9 mouse cellular contexts compared by ENCODE assay signal in genomic region chr17:29259489-29259888, GRCm38 (mm10). TPM values are rescaled to one million over a fixed set of nuclear protein-coding genes. Genes with fewer than 3 reads are reported as not detected.
A peak's percentile ranks its signal among the peaks of the same experiment; 100 is the strongest.
DNase-seq lines count a peak whose midpoint lies in the region; ATAC-seq and TF ChIP-seq lines count a peak whose summit lies in the region.
"Had no signal": no experiment of that assay in that cellular context is flagged by ENCODE, and none has a peak within 500 bp of the region (broad histone marks: within the 10 kb centered on the region; RNA-seq: fewer than 3 reads in every experiment).

No protein-coding gene starts in this region.

- H3K9me3 ChIP-seq in forebrain, postnatal 0 days (ENCODE audit: low read length): no peaks in the 10 kb centered on the region
- H3K9me3 ChIP-seq in hindbrain, embryonic 13.5 days: no peaks in the 10 kb centered on the region
- no peaks in the 10 kb centered on the region for H3K9me3 ChIP-seq in midbrain, embryonic 12.5 days

- DNase-seq in heart, adult 18-20 months: peak; percentile 77 to 82
- DNase-seq in heart, postnatal 25 days (ENCODE audit: low spot score): no peak
- peak; percentile 71 for DNase-seq in cerebellum, adult 11 months
- DNase-seq in forebrain, postnatal 0 days: peak; percentile 86
- peak; percentile 68 to 70 for DNase-seq in left cerebral cortex, postnatal 36 days (ENCODE audit: low spot score in 2 of 2)
- DNase-seq in spleen, postnatal 36 days (ENCODE audit: low spot score in 2 of 2): peak; percentile 72 to 74

- H3K27me3 ChIP-seq in forebrain, postnatal 0 days (ENCODE audit: insufficient read depth, low read length): no peaks in the 10 kb centered on the region
- no peaks in the 10 kb centered on the region for H3K27me3 ChIP-seq in hindbrain, embryonic 13.5 days
- H3K27me3 ChIP-seq in midbrain, embryonic 12.5 days: no peaks in the 10 kb centered on the region
- H3K27me3 ChIP-seq: Patski had no signal

- H3K4me2 ChIP-seq in forebrain, postnatal 0 days (ENCODE audit: low read depth): no peak overlapping the region
- no peak overlapping the region for H3K4me2 ChIP-seq in hindbrain, embryonic 13.5 days
- H3K4me2 ChIP-seq in midbrain, embryonic 12.5 days (replicated peaks): no peak overlapping the region

- WGBS in forebrain, postnatal 0 days: 2% methylated on average over 3 of the region's 3 CpGs
- whole genome bisulfite sequencing in hindbrain, embryonic 13.5 days: 4% methylated on average over 3 of the region's 3 CpGs
- WGBS in midbrain, embryonic 12.5 days: 1% methylated on average over 3 of the region's 3 CpGs

- peak; percentile 65 for ATAC-seq in forebrain, postnatal 0 days
- no peak; the same call in 1 of the 2 replicates for ATAC-seq in hindbrain, embryonic 13.5 days (ENCODE audit: low FRiP score)
- ATAC-seq in midbrain, embryonic 12.5 days (ENCODE audit: low FRiP score, low read depth): 0 out of 2 replicates have a peak, but pooled peaks have one; percentile 44
- ATAC-seq: Patski had no signal

- no peak overlapping the region for H3K4me3 ChIP-seq in forebrain, postnatal 0 days (ENCODE audit: low read depth, low read length)
- no peak overlapping the region for H3K4me3 ChIP-seq in hindbrain, embryonic 13.5 days
- H3K4me3 ChIP-seq in midbrain, embryonic 12.5 days: no peak overlapping the region

- peak; percentile 95 for TF ChIP-seq CTCF in forebrain, postnatal 0 days (IDR thresholded peaks at IDR 0.05; ENCODE audit: low read depth)

- intact Hi-C loops in heart, postnatal 25 days (cut with DNase I): loop anchor here (2.0 kb wide), 1 partner anchor 111 kb away; no protein-coding TSS in a partner anchor
- intact Hi-C loops in left cerebral cortex, postnatal 36 days (cut with DNase I): no loop called here

- peaks cover 14% of the 10 kb centered on the region for H3K4me1 ChIP-seq in forebrain, postnatal 0 days (ENCODE audit: insufficient read depth)
- peaks cover 41% of the 10 kb centered on the region for H3K4me1 ChIP-seq in hindbrain, embryonic 13.5 days (replicated peaks)
- peaks cover 32% of the 10 kb centered on the region for H3K4me1 ChIP-seq in midbrain, embryonic 12.5 days

- no peak overlapping the region for H3K9ac ChIP-seq in forebrain, postnatal 0 days
- H3K9ac ChIP-seq in hindbrain, embryonic 13.5 days: peak overlapping the region; percentile 19; the same call in 1 of the 2 replicates
- 0 out of 2 replicates have a peak overlapping the region, but pooled peaks have one; percentile 11 for H3K9ac ChIP-seq in midbrain, embryonic 12.5 days (replicated peaks)

- peaks cover 20% of the 10 kb centered on the region for H3K36me3 ChIP-seq in forebrain, postnatal 0 days (ENCODE audit: insufficient read depth)
- H3K36me3 ChIP-seq in hindbrain, embryonic 13.5 days: peaks cover 45% of the 10 kb centered on the region
- peaks cover 63% of the 10 kb centered on the region for H3K36me3 ChIP-seq in midbrain, embryonic 12.5 days

- H3K27ac ChIP-seq in forebrain, postnatal 0 days (ENCODE audit: low read depth, low read length): no peak overlapping the region
- H3K27ac ChIP-seq in hindbrain, embryonic 13.5 days: no peak overlapping the region
- no peak overlapping the region for H3K27ac ChIP-seq in midbrain, embryonic 12.5 days (replicated peaks)

RNA-seq across cellular contexts. Expression of gene Ppil1, which starts 4.5 kb away (rescaled TPM):
- total RNA-seq in heart, adult 18-20 months (2021): 10 to 100 TPM; 34.9 to 36.5 TPM
- 10 to 100 TPM; 29.0 to 29.6 TPM for total RNA-seq in heart, postnatal 25 days (2021)
- total RNA-seq in forebrain, postnatal 0 days (2014; rRNA removed): 67.8 and 79.7 TPM in 2 replicates
- 103 and 106 TPM in 2 replicates for polyA plus RNA-seq in forebrain, postnatal 0 days (2015; fragmentation: Nextera tagmentation; extraction: Ambion mirVana)
- polyA plus RNA-seq in hindbrain, embryonic 13.5 days (2015; fragmentation: Nextera tagmentation; extraction: Ambion mirVana): 106 and 114 TPM in 2 replicates
- total RNA-seq in left cerebral cortex, postnatal 36 days (2021): 10 to 100 TPM; 16.7 to 19.0 TPM
- polyA plus RNA-seq in midbrain, embryonic 12.5 days (2016; fragmentation: Nextera tagmentation; extraction: Ambion mirVana): 124 and 129 TPM in 2 replicates

RNA-seq across cellular contexts. Expression of gene BC004004, which starts 9.1 kb away (rescaled TPM):
- total RNA-seq in heart, adult 18-20 months (2021): 100 to 1,000 TPM; 297 to 354 TPM
- total RNA-seq in heart, postnatal 25 days (2021): 100 to 1,000 TPM; 192 to 222 TPM
- total RNA-seq in forebrain, postnatal 0 days (2014; rRNA removed): 121 and 128 TPM in 2 replicates
- 153 and 174 TPM in 2 replicates for polyA plus RNA-seq in forebrain, postnatal 0 days (2015; fragmentation: Nextera tagmentation; extraction: Ambion mirVana)
- 108 and 111 TPM in 2 replicates for polyA plus RNA-seq in hindbrain, embryonic 13.5 days (2015; fragmentation: Nextera tagmentation; extraction: Ambion mirVana)
- 10 to 100 TPM; 78.1 to 94.7 TPM for total RNA-seq in left cerebral cortex, postnatal 36 days (2021)
- 71.7 and 73.7 TPM in 2 replicates for polyA plus RNA-seq in midbrain, embryonic 12.5 days (2016; fragmentation: Nextera tagmentation; extraction: Ambion mirVana)

RNA-seq across cellular contexts. Expression of gene Cpne5, which starts 21.5 kb away (rescaled TPM):
- 1 to 10 TPM; 3.9 to 5.0 TPM for total RNA-seq in heart, adult 18-20 months (2021)
- total RNA-seq in heart, postnatal 25 days (2021): 1 to 10 TPM; 5.1 to 5.6 TPM
- 46.2 and 60.0 TPM in 2 replicates for total RNA-seq in forebrain, postnatal 0 days (2014; rRNA removed)
- 48.6 and 61.6 TPM in 2 replicates for polyA plus RNA-seq in forebrain, postnatal 0 days (2015; fragmentation: Nextera tagmentation; extraction: Ambion mirVana)
- 18.9 and 20.2 TPM in 2 replicates for polyA plus RNA-seq in hindbrain, embryonic 13.5 days (2015; fragmentation: Nextera tagmentation; extraction: Ambion mirVana)
- 100 to 1,000 TPM; 146 to 155 TPM for total RNA-seq in left cerebral cortex, postnatal 36 days (2021)
- 12.6 and 14.4 TPM in 2 replicates for polyA plus RNA-seq in midbrain, embryonic 12.5 days (2016; fragmentation: Nextera tagmentation; extraction: Ambion mirVana)

RNA-seq across cellular contexts. Expression of gene Pi16, which starts 58.0 kb away (rescaled TPM):
- 10 to 100 TPM; 22.7 to 29.1 TPM for total RNA-seq in heart, adult 18-20 months (2021)
- 10 to 100 TPM; 32.6 to 45.8 TPM for total RNA-seq in heart, postnatal 25 days (2021)
- total RNA-seq in forebrain, postnatal 0 days (2014; rRNA removed): 3.5 and 5.7 TPM in 2 replicates
- 1.7 and 2.0 TPM in 2 replicates for polyA plus RNA-seq in forebrain, postnatal 0 days (2015; fragmentation: Nextera tagmentation; extraction: Ambion mirVana)
- polyA plus RNA-seq in hindbrain, embryonic 13.5 days (2015; fragmentation: Nextera tagmentation; extraction: Ambion mirVana): 1.3 and 2.0 TPM in 2 replicates
- total RNA-seq in left cerebral cortex, postnatal 36 days (2021): 1 to 10 TPM; 1.1 to 1.3 TPM
- polyA plus RNA-seq in midbrain, embryonic 12.5 days (2016; fragmentation: Nextera tagmentation; extraction: Ambion mirVana): 1.3 and 2.0 TPM in 2 replicates
- polyA plus RNA-seq: Patski had no signal
